ENCODE assay signal across 7 mouse cellular contexts in the genomic region with DNA sequence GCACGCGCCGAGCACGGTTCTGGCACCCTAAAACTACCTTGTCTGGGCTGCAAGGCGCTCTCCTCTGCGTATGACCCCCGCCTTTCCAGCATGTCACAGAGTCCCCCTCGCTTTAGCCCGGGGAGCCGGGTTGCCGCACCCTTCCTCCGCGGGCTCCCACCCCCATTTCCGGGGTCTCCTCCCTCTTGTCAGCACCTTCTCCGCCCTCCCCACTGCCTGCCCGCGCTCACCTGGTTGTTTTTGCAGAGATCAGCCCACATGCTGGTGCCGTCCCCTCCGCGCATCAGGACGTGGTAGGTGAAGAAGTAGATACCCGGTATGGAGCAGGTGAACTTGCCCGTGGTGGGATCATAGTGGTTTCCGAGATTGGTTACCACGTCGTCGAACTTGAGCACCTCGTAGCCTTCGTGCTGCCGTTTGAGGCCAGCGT. TPM values are rescaled to one million over a fixed set of nuclear protein-coding genes. Genes with fewer than 3 reads are reported as not detected.
DNase-seq lines count a peak whose midpoint lies in the region; ATAC-seq and TF ChIP-seq lines count a peak whose summit lies in the region.

No protein-coding gene starts in this region.

- H3K4me2 ChIP-seq in neural tube, embryonic 12.5 days (replicated peaks) = peak overlapping the region; percentile 100

- no peak for TF ChIP-seq CTCF in layer of hippocampus, adult 2 months (conservative IDR thresholded peaks at IDR 0.05)

- H3K9me3 ChIP-seq in neural tube, embryonic 12.5 days = no peaks in the 10 kb centered on the region

- peak overlapping the region; percentile 96 for H3K27ac ChIP-seq in layer of hippocampus, adult 2 months
- H3K27ac ChIP-seq in brown adipose tissue, adult 24 weeks (replicated peaks; ENCODE audit: low read depth, low read length) = no peak overlapping the region
- H3K27ac ChIP-seq in neural tube, embryonic 12.5 days = no peak overlapping the region

- 2% methylated on average over 31 of the region's 31 CpGs for WGBS in neural tube, embryonic 12.5 days

- ATAC-seq in granulocyte monocyte progenitor cell, adult 5-6 weeks (replicated peaks; ENCODE audit: poor library complexity, severe bottlenecking) = 0 out of 2 replicates have a peak, but pooled peaks have one; percentile 5
- ATAC-seq in neural tube, embryonic 12.5 days (ENCODE audit: low FRiP score, low read depth) = peak; percentile 19; the same call in 1 of the 2 replicates
- ATAC-seq in monocyte, adult 5-6 weeks (replicated peaks; ENCODE audit: insufficient number of reproducible peaks, low FRiP score, low TSS enrichment, poor library complexity, severe bottlenecking) = no peak

- peak overlapping the region; percentile 72 for H3K4me3 ChIP-seq in layer of hippocampus, adult 2 months
- peak overlapping the region; percentile 41 for H3K4me3 ChIP-seq in brown adipose tissue, adult 24 weeks (ENCODE audit: insufficient read depth, low read depth, low read length)
- H3K4me3 ChIP-seq in neural tube, embryonic 12.5 days = peak overlapping the region; percentile 53

- H3K27me3 ChIP-seq in neural tube, embryonic 12.5 days (replicated peaks) = peaks cover 42% of the 10 kb centered on the region

- DNase-seq in layer of hippocampus, adult 2 months (ENCODE audit: low spot score in 2 of 2) = no peak
- no peak for DNase-seq in layer of hippocampus, adult 9-11 months
- DNase-seq in kidney, postnatal 4 days = peak; percentile 9 to 28

- H3K4me1 ChIP-seq in brown adipose tissue, adult 24 weeks (ENCODE audit: control insufficient read depth, insufficient read depth, insufficient read length, low read length) = peaks cover 5% of the 10 kb centered on the region; the same call in 1 of the 2 replicates
- peaks cover 19% of the 10 kb centered on the region for H3K4me1 ChIP-seq in neural tube, embryonic 12.5 days

- H3K36me3 ChIP-seq in neural tube, embryonic 12.5 days = no peaks in the 10 kb centered on the region

- H3K9ac ChIP-seq in neural tube, embryonic 12.5 days = peak overlapping the region; percentile 48; the same call in 1 of the 2 replicates

RNA-seq across cellular contexts. Expression of gene C1ql3, which starts 1.6 kb away (rescaled TPM):
- 100 to 1,000 TPM; 173 to 174 TPM for total RNA-seq in layer of hippocampus, adult 2 months (2021)
- polyA plus RNA-seq in brown adipose tissue, adult 24 weeks (2012; ENCODE audit: insufficient read depth, insufficient read length, missing spikeins) = not detected in 2 replicates
- not detected in 2 replicates for total RNA-seq in granulocyte monocyte progenitor cell, adult 5-6 weeks (2014; fragmentation: Nextera tagmentation)
- not detected in 2 replicates for total RNA-seq in granulocyte monocyte progenitor cell, adult 5-6 weeks (2017)
- polyA plus RNA-seq in neural tube, embryonic 12.5 days (2016; fragmentation: Nextera tagmentation; extraction: Ambion mirVana) = 2.5 and 3.4 TPM in 2 replicates
- total RNA-seq in monocyte, adult 5-6 weeks (2017) = 0.68 TPM in 1 of 3 replicates, not detected in the others

Comparison
In these comparisons a context has a peak if more than half of its experiments do, and no peak if none do; other contexts are left out.
1. DNase-seq: peak in kidney, postnatal 4 days (2 of 2); none in layer of hippocampus, adult 2 months (0 of 2) and layer of hippocampus, adult 9-11 months (single experiment).
2. RNA of gene C1ql3, which starts 1.6 kb away (total RNA-seq): 173 to 174 TPM in layer of hippocampus, adult 2 months; not detected in granulocyte monocyte progenitor cell, adult 5-6 weeks and 0.68 TPM in monocyte, adult 5-6 weeks; every median in the first group is over 100 times any median in the second.
3. Peak in every context shown above with its lines, with median percentiles within 50 percentile points of each other: H3K4me3 ChIP-seq.